Mouse (Mus musculus) testis, adult 2 months (tissue): ENCODE results near the gene Rad54l. TPM values are rescaled to one million over a fixed set of nuclear protein-coding genes. Genes with fewer than 3 reads are reported as not detected.

Experiments
- H3K27ac ChIP-seq: fragments of 200-500 bp; 2 replicates; pipeline ENCODE4 v1.5.1; 2012; ENCODE audit warnings: low read depth, low read length; ENCODE audit not compliant: control insufficient read depth, insufficient read depth
- H3K27me3 ChIP-seq: fragments of 200-500 bp; 2 replicates; pipeline ENCODE4 v1.6.1; 2012; ENCODE audit warnings: mild to moderate bottlenecking, low read length, moderate library complexity; ENCODE audit not compliant: control insufficient read depth, insufficient read depth
- H3K36me3 ChIP-seq: fragments of 200-500 bp; 2 replicates; pipeline ENCODE4 v1.6.1; 2012; ENCODE audit warnings: mild to moderate bottlenecking, low read length; ENCODE audit not compliant: control insufficient read depth, insufficient read depth
- H3K4me1 ChIP-seq: fragments of 200-500 bp; 2 replicates; pipeline ENCODE4 v1.6.1; 2012; ENCODE audit warnings: low read length; ENCODE audit not compliant: control insufficient read depth, insufficient read depth
- H3K4me3 ChIP-seq: fragments of 200-500 bp; 2 replicates; pipeline ENCODE4 v1.5.1; 2012; ENCODE audit warnings: low read depth, mild to moderate bottlenecking, low read length, moderate library complexity, mixed read lengths; ENCODE audit not compliant: control insufficient read depth
- CTCF ChIP-seq: fragments of 200-500 bp; IDR thresholded peaks from 2 replicates; pipeline ENCODE4 v1.5.1; 2012; ENCODE audit warnings: low read depth, mild to moderate bottlenecking, inconsistent platforms, low read length, moderate library complexity; ENCODE audit not compliant: control insufficient read depth, insufficient read depth, insufficient replicate concordance
- POLR2A ChIP-seq: fragments of 200-500 bp; IDR thresholded peaks from 2 replicates; pipeline ENCODE4 v1.6.1; 2012; ENCODE audit warnings: low read depth, mild to moderate bottlenecking, inconsistent platforms, low read length, moderate library complexity; ENCODE audit not compliant: control insufficient read depth
- polyA plus RNA-seq: library from polyadenylated mRNA; depleted of rRNA; stranded (reverse); fragments of >200 nt; gene quantifications from 2 replicates; pipeline ENCODE4 v1.2.3, GENCODE M21; 2012

The Rad54l gene
- polyA plus RNA-seq, 1 experiment: 6.0 TPM

- Histone ChIP-seq H3K4me3 (peak overlapping the region; percentile 96), H3K4me1 (peaks cover 7% of the 10 kb centered on the region), H3K27me3 (no peaks in the 10 kb centered on the region), H3K36me3 (peaks cover 1% of the 10 kb centered on the region; the same call in 1 of the 2 replicates), H3K27ac (peak overlapping the region; percentile 97)
- TF ChIP-seq POLR2A: peak; percentile 26; the same call in 1 of the 2 replicates
- TF ChIP-seq CTCF: no peak
Observed at GRCm38 (mm10) chr4:116076369-116077231, 46.9 kb downstream of the Rad54l start.

GRCm38 (mm10) chr4:116075631-116076368, 47.7 kb downstream of the Rad54l start:
- TF ChIP-seq CTCF (no peak), POLR2A (no peak)
- Histone ChIP-seq H3K27ac (peak overlapping the region; percentile 97), H3K27me3 (no peaks in the 10 kb centered on the region), H3K4me3 (peak overlapping the region; percentile 96), H3K4me1 (peaks cover 7% of the 10 kb centered on the region), H3K36me3 (no peaks in the 10 kb centered on the region; the same call in 1 of the 2 replicates)

- H3K27me3 ChIP-seq: no peaks in the 10 kb centered on the region
- H3K36me3 ChIP-seq: no peaks in the 10 kb centered on the region; the same call in 1 of the 2 replicates
- H3K4me3 ChIP-seq: peak within 1 kb of the TSS; percentile 96
- peak; percentile 86 for TF ChIP-seq POLR2A
- no peak for TF ChIP-seq CTCF
- peak within 1 kb of the TSS; percentile 97 for H3K27ac ChIP-seq
- H3K4me1 ChIP-seq: peaks cover 7% of the 10 kb centered on the region
Observed at GRCm38 (mm10) chr4:116074861-116075620, 48.4 kb downstream of the Rad54l start, which contains the start of the genes Uqcrh and Lrrc41. TSS of gene Uqcrh (minus strand) at chr4:116075071. TSS of gene Lrrc41 (plus strand) at chr4:116075269.

GRCm38 (mm10) chr4:116074145-116074675, 49.3 kb downstream of the Rad54l start:
- Histone ChIP-seq H3K4me1 (peaks cover 7% of the 10 kb centered on the region), H3K36me3 (no peaks in the 10 kb centered on the region), H3K27me3 (no peaks in the 10 kb centered on the region), H3K27ac (no peak overlapping the region; the same call in 1 of the 2 replicates), H3K4me3 (peak overlapping the region; percentile 96)
- TF ChIP-seq CTCF: no peak
- TF ChIP-seq POLR2A: no peak

- Histone ChIP-seq H3K27me3 (no peaks in the 10 kb centered on the region), H3K4me3 (no peak overlapping the region), H3K36me3 (no peaks in the 10 kb centered on the region), H3K4me1 (peaks cover 7% of the 10 kb centered on the region), H3K27ac (no peak overlapping the region)
- TF ChIP-seq POLR2A: no peak
- no peak for TF ChIP-seq CTCF
Observed at GRCm38 (mm10) chr4:116073146-116073545, 50.3 kb downstream of the Rad54l start.

- no peak overlapping the region for H3K4me3 ChIP-seq
- H3K27me3 ChIP-seq: no peaks in the 10 kb centered on the region
- H3K36me3 ChIP-seq: no peaks in the 10 kb centered on the region
- H3K4me1 ChIP-seq: peaks cover 2% of the 10 kb centered on the region; the same call in 1 of the 2 replicates
- TF ChIP-seq CTCF: no peak
- TF ChIP-seq POLR2A: no peak
- H3K27ac ChIP-seq: no peak overlapping the region
Observed at GRCm38 (mm10) chr4:116070116-116070515, 53.4 kb downstream of the Rad54l start.
